Mouse (Mus musculus) testis, postnatal 14 days (tissue): ENCODE measurements at regions not wholly inside any gene's neighbourhood (a gene's known extent, or its start where the extent isn't known, plus 50 kb on each side); places are given as distances from the start of the nearest gene placed in this dataset.
"Not testable (repeated sequence)": the region's sequence is repeated elsewhere in the genome, so short reads cannot be mapped to it uniquely, and the experiment has no call there.

Experiments
- DNase-seq: peaks from one replicate; pipeline ENCODE4 v3.0.0; 2021; ENCODE audit warnings: low spot score

GRCm38 (mm10) chr17:4563641-4564040, 430.5 kb upstream of the Arid1b start:
- no peak for DNase-seq

GRCm38 (mm10) chr17:4576883-4577282, 417.2 kb upstream of the Arid1b start:
- no peak for DNase-seq

DNA sequence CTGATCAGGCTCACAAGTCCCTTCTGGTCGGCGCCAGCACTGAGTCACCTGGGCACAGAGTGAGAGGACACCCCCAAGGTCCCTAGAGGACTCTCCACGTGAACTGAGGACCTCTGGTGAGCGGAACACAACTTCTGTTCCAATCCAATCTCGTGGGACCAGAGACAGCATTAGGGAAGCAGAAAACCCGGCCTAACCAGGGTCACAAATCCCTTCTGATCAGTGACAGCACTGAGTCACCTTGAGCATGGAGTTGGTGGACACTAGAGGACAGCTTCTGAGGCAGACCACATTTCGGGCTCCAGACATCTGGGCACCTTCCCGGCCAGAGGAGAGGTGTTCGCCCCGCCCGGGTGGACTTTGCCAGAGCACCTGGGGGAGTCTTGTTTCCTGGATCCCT, 412.3 kb upstream of the Arid1b start:
- no peak for DNase-seq

DNA sequence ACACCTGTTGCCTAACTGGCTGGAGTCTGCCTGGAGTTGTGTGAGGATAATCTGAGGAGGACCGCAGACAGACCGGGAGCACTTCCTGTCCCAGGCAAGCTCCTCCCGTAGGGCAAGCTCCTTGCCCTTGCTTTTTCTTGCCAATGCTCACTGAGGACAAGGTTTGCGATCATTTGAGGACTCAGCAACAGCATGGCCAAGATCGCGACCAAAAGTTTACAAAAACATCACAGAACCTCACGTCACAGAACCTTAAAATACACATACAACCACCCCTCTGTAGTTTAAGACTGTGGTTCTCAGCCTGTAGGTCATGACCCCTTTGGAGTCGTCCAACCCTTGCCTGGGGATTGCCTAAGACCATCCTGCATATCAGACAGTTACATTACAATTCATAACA, 383.7 kb upstream of the Arid1b start:
- DNase-seq: no peak

DNA sequence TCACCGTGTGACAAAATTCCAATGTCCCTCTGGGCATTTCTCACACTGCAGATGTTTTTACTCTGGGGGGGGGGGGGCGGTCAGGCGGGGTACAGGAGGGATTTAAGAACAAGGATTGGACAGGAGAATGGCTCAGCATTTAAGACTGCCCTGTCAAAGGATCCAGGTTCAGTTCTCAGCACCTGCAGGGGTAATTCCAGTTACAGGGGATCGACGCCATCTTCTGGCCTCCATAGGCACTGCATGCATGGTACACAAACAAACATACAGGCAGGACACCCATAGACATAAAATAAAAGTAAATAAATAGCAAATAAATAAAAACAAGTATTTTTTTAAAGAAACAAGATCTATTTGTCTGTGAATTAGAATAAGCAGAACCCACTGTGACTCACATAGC, 383.1 kb upstream of the Arid1b start:
- DNase-seq: no peak

DNA sequence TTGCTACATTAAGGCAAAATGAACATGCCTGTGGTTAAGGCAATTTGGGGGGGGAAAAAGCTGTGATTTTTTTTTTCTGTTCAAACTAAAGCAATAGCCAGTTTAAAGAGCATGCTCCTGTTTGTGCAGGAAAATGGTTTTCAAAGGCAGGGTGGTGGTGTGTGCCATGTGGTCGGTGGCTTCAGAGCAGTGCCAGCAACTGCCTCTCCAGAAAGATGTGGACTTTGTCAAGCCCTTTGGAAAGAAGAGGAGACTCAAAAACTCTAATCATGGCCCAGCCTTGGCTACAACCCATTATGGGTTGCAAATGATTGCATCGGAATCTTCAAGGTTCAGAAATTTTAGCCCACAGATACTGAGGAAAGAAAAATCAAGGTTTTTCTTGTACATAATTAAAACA, 382.4 kb upstream of the Arid1b start:
- no peak for DNase-seq

DNA sequence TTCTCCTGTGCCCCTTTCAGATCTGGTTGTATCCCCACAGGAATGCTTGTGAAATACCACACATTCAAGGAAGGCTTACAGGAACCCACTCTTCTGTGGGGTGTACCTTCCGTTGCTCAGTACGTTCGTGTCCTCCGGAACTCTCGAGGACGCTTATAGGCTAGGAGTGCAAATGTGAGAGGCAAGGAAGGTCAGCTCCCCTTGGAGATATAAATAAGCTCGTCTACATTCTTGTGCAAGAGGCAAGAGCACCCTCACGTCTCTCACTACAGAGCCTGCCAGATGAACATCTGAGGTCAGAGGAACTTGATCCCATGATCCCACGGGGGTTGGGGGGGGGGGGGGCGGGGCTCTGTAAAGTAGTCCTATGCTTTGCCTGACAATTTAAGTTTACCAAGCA, 382.0 kb upstream of the Arid1b start:
- DNase-seq: no peak

GRCm38 (mm10) chr17:4612741-4613140, 381.4 kb upstream of the Arid1b start:
- DNase-seq: no peak

DNA sequence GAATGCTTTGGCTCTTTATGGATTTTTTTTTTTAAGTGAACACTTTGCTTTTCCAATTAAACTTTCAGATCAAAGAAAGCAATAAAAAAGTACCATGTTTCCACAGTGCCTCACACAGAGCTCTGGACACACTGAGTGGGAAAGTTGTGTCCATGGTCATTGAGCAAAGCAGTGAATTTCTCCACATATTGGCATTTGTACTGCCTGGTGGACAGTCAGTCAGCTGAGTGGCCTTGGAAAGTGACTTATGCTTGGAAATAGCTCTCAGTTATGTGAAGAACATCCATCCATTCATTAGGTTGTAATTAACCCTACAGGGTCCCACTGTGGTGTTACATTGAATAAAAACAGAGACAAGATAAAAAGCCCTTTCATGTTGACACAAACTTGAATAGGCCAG, 373.8 kb upstream of the Arid1b start:
- DNase-seq: no peak

GRCm38 (mm10) chr17:4626126-4626525, 368.0 kb upstream of the Arid1b start:
- not testable (repeated sequence) for DNase-seq

GRCm38 (mm10) chr17:4627542-4627941, 366.6 kb upstream of the Arid1b start:
- DNase-seq: no peak

- DNase-seq: no peak
Observed at GRCm38 (mm10) chr17:4631122-4631521, 363.0 kb upstream of the Arid1b start.

DNA sequence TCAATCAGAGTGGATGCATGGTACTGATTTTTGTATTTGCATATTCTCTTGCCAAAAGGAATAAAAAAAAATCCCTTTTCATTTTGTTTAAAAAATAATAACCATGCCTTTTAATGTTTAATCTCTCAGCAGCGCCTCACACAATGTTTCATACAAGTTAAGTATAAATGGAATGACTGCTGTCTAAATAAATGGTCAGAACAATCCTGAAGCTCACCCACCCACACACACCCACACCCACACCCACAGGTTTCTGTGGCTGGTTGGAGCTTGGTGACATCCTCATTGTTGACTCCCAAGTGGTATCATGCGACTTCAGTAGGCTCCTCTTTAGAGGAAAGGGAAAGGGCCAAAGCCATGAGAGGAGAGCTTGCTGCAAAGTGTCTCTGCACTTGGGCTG, 361.6 kb upstream of the Arid1b start:
- DNase-seq: no peak

GRCm38 (mm10) chr17:4633771-4634170, 360.4 kb upstream of the Arid1b start:
- no peak for DNase-seq

DNA sequence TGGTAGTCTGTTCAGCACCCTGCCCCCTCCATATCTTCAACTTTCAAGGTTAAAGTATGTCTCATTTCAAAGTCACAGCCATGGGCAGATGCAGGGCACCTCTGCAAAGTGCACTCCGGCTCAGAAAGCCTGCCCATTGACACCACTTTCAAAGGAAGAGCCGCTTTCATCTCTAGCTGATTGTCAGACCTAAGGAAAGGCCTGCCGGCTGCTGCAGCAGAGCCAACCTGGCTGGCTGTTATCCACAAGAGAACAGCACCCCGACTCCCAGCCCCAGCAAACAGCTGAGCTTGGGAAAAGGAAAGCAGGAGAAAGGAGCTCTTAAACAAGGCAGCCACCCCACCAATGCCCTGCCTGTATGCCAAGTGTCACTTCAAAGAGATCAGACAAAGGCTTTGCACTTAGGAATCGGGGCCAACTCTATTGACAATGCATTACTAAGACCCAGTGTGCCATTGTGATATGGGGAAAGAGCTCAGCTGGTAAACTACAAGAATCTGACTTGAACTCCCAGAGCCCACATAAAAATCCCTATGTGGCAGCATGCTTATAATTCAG, 357.3 kb upstream of the Arid1b start:
- DNase-seq: no peak

DNA sequence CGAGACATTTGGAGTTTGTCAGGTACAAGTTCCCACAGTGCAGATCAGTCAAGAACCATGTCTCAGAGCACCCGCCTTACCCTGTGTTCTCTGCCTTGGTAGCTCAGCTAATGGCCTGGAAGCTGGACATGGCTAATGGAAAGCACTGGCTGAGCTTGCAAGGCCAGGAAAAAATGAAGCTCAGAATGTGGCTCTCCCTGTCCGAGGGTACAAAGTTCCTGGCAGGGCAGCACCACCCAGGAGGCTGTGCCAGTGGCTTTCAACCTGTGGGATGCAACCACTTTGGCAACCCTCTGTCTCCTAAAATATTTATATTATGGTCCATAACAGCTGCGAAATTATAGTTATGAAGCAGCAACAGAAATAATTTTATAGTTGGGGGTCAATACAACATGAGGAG, 354.6 kb upstream of the Arid1b start:
- no peak for DNase-seq

- no peak for DNase-seq
Observed at GRCm38 (mm10) chr17:4640555-4640954, 353.6 kb upstream of the Arid1b start.

GRCm38 (mm10) chr17:4641166-4641565, 353.0 kb upstream of the Arid1b start:
- no peak for DNase-seq

GRCm38 (mm10) chr17:4642046-4642445, 352.1 kb upstream of the Arid1b start:
- no peak for DNase-seq

- DNase-seq: no peak
Observed at GRCm38 (mm10) chr17:4643343-4643742, 350.8 kb upstream of the Arid1b start.

DNA sequence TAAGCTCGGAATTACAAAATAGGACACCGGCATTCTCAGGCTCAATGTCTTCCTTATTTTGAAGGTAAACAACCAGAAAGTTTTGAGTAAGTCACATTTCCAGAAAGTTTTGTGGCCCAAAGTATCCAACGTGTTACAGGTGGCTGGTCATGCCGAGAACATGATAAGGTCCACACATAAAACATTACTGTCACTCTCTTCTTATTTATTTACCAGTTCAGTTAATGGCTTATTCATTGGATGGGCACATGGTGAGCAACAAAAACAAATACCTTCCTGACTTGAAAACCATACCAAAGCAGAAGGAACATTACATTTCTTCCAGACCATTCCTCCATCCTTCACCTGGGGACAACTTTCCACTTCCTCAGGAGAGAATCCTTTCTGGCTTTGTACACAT, 345.5 kb upstream of the Arid1b start:
- DNase-seq: no peak

- DNase-seq: no peak
Observed at GRCm38 (mm10) chr17:4654221-4654620, 339.9 kb upstream of the Arid1b start.

GRCm38 (mm10) chr17:4661996-4662395, 332.1 kb upstream of the Arid1b start:
- no peak for DNase-seq

GRCm38 (mm10) chr17:4668511-4668910, 325.6 kb upstream of the Arid1b start:
- no peak for DNase-seq

- DNase-seq: no peak
Observed at GRCm38 (mm10) chr17:4673271-4673670, 320.9 kb upstream of the Arid1b start.
